Mouse (Mus musculus) adrenal gland, postnatal 10 days (tissue): ENCODE results near the gene Tagln2. TPM values are rescaled to one million over a fixed set of nuclear protein-coding genes. Genes with fewer than 3 reads are reported as not detected.

Experiments
- DNase-seq: peaks from one replicate; pipeline ENCODE4 v3.0.0; 2021; ENCODE audit warnings: mixed read lengths
- total RNA-seq, 2 experiments: library from RNA; stranded (reverse); gene quantifications; 2 replicates each; pipeline ENCODE4 v1.2.3; 2021

The Tagln2 gene
- total RNA-seq, 2 experiments from 2014 or later, result 120 to 138 TPM

DNA sequence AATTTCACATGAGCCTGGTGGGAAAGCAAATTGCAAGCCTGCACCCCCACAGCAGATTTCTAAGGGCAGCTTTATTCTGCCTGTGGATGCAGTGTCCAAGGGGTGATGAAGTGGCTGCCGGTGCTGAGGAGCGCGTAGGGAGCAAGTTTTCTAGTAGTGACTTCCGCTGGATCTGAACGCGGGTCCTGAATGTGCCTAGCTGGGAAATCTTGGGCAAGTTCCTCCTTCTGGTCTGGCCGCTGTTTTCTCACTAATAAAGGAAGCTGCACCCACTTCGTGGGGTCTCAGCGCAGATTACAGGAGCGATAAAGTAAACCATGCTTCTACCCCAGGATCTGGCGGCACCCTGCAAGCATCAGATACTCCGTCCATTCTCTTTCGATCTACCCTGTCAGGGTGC lies 18.7 kb upstream of the Tagln2 start:
- DNase-seq, result no peak

DNA sequence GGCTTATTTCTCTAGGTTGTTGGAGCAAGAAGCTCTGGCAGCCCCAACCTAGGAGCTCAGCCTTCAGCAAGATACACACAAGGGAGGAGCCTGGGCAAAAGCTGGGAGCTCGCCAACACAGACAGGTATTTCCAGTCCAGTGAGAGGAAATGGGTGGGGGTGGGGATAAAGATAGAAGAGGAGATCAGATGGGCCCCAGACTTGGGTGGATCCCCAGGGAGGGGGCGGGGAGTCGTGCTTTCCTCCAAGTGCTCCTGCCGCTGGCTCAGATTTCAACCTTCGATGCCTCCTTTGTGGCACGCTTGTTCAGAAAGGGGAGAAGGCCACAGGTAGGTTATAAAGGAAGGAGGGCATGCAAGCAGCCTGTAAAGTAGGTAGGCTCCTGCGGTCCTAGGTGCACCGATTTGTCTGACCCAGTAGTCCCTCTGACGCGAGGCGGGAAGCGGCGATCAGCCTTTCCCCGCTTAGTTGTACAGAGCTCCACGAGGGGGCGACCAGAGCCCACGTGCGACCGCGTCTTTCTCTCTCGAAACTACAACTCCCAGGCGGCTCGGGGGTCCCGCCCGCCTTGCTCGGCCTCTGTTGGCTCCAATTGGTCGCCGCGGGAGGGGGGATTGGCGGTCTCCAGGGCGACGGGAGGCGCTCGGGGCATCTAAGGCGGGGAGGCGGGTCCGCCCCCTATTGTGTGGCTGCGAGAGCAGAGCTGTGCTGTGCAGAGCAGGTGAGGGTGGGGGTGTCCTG lies 18.1 kb upstream of the Tagln2 start, which contains the start of gene Igsf9:
TSS of gene Igsf9 (plus strand) at position 249 of the 741 bp plus-strand sequence.
- peak; percentile 87 for DNase-seq

DNA sequence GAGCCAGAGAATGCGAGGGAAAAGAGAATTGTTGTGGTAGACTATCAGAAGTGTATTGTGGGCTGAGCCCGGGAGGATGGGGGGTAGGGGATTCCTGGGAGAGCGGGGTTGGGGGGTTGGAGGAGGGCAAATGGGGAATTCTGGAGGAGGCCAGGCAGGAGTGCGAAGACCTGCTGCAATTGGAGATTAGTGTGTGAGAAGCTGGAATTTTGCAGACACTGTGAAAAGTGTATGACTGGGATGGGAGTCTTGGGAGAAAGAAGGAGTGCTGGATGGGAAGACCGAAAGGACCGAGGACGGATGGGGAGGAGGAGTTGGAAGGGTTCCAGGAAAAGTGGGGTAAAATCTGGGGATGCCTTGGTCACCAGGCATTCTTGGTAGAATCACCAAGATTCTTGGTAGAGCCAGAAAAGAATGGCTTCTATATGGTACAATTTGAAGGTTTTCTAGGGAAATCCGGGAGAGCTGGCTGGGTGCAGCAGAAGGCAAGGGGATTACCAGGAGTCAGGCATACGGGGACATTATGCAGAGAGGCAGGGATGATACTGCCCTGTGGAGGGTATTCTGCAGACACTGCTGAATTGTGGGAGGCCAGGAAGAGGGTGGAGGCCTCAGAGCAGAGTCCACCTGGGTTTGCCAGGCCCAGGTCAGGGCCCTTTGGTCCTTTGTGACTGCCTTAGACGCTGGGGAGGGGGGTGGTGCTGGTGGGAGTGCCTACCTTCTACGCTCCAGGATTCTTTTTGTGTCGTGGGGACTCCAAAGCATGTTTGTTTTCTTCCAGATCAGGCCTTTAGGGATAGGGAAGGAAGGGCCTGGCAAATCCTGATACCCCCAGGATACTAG lies 17.1 kb upstream of the Tagln2 start:
- no peak for DNase-seq

DNA sequence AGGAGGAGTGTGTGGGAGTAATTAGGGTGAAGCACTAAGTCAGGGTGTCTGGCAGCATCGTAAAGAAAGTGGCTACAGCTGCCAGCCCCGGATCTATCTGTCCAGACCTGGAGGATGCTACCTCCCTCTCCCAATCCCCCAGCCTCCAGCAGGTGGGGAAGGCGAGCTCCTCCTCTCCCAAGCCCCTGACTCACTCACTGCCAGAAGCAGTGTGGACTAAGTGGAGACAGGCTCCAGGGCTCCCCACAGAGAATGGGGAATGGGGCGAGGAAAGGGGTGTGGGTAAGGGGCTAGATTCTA lies 16.5 kb upstream of the Tagln2 start:
- no peak for DNase-seq

DNA sequence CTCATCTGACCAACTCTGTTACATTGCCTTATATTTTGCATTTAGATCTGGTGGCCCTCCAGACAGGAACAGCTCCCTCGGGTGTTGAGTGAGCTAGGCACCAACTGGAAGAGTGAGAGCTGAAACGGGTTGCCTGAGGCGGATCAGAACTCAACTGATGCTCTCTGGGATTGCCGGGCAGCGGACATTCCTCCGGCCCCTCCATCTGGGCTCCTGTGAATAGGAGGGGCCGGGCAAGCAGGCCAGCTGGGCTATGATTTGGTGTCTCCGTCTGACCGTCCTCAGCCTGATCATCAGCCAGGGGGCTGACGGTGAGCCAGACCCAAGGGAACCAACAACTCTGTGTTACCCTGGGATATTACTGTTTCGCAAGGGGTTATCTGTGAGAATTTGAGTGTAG lies 15.6 kb upstream of the Tagln2 start:
- no peak for DNase-seq

DNA sequence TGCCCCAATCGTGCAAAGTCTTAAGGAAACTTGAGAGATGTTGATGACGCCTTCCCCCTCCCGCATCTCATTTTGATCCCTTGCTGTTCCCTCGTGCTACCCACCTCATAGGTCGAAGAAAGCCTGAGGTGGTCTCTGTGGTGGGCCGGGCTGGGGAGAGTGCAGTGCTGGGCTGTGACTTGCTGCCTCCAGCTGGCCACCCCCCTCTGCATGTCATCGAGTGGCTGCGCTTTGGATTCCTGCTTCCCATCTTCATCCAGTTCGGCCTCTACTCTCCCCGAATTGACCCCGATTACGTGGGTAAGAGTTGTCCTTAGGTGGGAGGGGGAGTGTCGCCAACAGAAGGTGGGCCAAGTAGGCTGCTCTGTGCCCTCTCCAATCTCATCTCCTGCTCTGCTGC lies 15.2 kb upstream of the Tagln2 start:
- DNase-seq, result no peak

DNA sequence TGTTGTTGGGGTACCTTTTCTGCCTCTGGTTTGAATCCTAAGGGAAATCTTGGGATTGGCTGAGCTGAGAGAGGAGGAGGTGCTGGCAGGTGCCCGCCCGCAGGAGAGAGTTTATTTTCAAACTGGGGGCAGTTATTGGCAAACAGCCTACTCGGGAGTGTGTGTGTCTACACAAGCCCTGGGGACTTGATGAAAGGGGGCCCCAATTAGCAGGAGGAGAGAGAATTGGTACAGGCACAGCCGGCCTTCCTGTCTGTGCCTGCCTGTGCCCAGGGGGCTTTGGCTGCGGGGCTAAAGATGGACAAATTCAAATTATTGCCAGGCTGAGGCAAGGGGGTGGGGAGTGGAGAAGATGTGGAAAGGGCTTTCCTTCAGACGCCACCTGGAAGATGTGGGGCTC lies 14.0 kb upstream of the Tagln2 start:
- no peak for DNase-seq

DNA sequence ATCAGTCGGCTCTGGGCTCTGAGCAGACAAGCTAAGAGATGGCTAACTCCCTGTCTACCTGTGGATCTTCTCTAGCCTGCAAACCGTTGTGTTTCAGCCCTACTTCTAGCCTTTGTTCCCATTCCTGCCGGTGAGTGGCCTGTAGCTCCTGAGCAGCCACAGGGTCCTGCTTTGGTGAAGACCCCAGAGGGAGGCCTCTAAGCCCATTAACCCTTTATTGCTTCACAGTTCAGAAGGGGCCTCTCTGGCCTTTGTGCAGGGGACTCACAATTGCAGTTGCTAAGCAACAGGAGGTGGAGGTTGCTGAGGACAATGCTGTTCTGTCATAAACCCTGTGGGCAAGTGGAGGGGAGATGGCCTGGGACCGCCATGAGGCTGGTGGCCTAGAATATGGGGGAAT lies 13.6 kb upstream of the Tagln2 start:
- DNase-seq, result no peak

DNA sequence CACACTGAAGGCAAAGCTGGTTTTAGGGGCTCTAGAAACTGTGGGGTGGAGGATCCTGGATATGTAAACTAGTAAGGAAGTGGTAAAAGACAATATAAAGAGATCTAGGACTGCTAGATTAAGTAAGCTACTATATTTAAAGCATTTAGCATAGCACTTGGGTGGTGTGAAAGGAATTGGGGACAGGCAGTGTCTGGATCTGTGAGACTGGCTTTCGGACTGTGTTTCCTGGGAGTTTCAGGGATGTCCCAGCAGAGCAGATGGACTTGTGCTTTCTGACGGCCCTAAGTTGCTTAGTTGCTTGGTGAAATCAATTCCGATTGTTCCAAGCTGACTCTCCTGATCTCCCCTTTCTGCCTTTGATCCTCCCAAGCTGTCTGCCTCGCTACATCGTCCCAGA lies 13.2 kb upstream of the Tagln2 start:
- no peak for DNase-seq

DNA sequence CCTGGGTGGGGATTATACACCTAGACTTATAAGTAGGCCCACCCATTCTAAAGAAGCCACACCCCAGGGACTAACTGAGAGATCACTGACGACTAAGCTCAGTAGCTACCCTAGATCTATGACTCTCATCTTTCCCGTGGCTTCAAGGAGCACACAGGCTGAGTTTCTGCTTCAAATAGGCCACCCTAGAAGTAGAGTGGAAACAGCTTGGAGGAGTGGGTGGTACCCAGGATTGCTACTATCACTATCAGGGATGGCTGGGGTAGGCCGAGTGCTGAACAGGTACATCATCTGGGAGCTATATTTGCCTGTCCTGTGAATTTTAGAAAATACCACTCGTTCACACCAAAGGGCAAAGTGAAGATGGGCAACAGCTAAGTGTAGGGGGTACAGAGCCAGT lies 12.0 kb upstream of the Tagln2 start:
- no peak for DNase-seq

DNA sequence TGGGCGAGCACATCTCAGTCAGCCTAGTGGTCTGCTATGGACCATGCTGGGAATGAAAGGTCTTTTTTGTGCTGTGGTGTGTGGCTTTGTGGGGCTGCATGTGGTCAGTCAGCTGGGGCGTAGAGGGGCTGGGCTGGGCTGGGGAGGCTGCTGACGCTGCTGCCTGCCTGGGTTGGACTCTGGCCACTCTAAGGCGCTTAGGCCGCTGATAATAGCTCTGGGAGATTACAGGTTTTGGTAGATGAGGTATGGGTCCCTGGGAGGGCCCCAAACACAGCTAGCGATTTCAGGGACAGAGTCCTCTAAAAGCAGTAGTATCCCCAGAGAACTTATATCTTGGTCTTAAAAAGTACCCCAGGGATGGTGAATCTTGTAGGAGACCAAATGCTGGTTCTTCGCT lies 11.0 kb upstream of the Tagln2 start:
- DNase-seq, result no peak

DNA sequence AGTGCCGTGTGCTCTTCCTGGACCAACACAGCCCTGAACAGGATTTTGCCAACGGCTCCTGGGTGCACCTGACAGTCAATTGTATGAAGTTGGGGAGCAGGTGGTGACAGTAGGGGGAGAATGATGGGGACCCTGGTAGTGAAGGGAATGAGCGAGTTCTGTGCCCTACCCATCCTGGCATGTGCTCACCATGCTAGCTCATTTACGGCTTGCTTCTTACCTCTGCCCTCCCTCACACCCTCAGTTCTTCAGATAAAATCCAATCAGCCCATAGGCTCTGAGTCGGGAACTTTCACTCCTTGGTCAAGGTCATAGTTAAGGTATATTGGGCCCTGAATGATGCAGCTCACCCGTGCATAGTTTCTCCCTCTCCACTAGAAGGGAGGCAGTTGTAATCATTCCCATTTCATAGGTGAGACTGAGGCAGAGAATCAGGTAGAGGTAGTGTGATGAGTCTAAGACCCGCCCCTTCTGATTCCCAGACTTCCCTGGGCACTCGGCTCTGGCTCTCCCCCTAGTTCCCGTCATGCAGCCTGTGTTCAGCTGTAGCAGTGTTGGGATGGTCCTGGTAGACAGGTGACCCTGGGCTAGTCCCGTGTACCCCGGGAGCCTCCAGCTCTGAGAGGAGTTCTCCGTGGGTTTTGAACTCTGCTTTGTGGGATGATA lies 10.1 kb upstream of the Tagln2 start:
- DNase-seq, result no peak

DNA sequence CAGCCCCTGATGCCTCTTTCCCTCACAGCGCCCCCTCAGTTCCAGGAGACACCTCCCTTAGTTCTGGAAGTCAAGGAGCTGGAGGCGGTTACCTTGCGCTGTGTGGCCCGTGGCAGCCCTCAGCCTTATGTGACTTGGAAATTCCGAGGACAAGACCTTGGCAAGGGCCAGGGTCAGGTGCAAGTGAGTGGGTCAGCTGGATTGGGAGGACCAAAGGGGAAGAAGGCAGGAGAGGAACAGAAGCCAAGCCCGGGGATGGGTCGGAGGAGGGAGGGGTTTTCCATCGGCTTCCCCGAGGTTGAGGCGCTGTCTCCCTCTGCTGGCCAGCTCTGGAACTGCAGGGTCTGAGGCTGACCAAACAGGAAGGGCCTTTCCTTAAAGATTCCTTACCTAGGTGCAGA lies 9.6 kb upstream of the Tagln2 start:
- DNase-seq, result peak; percentile 95

DNA sequence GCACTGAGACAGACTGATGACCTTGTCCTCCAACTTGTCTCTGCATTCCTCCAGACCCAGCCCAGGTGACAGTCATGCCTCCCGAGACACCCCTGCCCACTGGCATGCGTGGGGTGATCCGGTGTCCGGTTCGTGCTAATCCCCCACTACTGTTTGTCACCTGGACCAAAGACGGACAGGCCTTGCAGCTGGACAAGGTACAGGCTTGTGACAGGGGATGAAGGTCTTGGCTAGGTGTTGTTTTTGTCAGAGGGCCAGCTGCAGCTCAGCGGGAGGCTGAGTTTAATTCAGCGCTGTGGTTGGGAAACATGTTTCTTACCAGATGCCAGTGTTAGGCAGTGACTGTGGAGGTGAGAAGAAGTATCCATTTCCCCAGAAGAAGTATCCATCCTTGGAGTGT lies 7.8 kb upstream of the Tagln2 start:
- DNase-seq, result no peak

DNA sequence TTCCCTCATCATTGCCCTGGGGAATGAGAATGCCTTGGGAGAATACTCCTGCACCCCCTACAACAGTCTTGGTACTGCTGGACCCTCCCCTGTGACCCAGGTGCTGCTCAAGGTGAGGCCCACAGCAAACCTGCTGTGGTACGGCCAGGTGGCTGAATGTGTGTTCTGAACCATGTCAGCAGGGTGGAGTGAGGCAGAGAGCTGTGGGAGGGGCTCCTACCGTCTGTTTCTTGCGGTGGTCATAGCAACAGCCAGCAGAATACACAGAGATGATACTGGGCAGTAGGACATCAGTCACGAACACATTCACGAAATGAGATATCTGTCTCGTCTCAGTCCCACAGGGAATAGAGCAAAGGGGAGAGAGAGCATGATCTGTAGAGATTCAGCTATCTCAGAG lies 6.3 kb upstream of the Tagln2 start:
- DNase-seq, result no peak

DNA sequence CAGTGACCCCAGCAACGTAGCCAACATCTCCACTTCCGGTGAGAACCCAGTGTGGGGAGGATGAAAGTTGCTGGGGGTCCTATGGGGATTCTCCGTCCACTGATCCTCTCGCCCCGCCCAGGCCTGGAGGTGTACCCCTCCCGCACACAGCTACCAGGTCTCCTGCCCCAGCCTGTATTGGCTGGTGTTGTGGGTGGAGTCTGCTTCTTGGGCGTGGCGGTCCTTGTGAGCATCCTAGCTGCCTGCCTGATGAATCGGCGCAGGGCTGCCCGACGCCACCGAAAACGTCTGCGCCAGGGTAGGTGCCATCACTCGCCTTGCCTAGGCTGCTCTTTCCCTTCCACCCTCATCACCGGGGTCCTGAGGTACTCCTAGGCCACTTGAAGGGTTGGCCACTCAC lies 3.8 kb upstream of the Tagln2 start:
- no peak for DNase-seq

DNA sequence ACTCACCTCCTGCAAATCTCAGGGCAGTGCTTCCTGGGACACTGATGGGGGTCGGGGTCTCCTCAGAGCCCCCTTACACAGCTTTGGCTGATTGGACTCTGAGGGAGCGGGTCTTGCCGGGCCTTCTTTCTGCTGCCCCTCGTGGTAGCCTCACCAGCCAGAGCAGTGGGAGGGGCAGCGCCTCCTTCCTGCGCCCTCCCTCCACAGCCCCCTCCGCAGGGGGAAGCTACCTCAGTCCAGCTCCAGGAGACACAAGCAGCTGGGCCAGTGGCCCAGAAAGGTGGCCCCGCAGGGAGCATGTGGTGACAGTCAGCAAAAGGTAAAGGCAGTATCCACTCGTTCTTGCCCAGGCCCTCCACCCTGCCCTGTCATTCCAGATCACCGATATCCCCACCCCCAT lies 2.4 kb upstream of the Tagln2 start:
- no peak for DNase-seq

DNA sequence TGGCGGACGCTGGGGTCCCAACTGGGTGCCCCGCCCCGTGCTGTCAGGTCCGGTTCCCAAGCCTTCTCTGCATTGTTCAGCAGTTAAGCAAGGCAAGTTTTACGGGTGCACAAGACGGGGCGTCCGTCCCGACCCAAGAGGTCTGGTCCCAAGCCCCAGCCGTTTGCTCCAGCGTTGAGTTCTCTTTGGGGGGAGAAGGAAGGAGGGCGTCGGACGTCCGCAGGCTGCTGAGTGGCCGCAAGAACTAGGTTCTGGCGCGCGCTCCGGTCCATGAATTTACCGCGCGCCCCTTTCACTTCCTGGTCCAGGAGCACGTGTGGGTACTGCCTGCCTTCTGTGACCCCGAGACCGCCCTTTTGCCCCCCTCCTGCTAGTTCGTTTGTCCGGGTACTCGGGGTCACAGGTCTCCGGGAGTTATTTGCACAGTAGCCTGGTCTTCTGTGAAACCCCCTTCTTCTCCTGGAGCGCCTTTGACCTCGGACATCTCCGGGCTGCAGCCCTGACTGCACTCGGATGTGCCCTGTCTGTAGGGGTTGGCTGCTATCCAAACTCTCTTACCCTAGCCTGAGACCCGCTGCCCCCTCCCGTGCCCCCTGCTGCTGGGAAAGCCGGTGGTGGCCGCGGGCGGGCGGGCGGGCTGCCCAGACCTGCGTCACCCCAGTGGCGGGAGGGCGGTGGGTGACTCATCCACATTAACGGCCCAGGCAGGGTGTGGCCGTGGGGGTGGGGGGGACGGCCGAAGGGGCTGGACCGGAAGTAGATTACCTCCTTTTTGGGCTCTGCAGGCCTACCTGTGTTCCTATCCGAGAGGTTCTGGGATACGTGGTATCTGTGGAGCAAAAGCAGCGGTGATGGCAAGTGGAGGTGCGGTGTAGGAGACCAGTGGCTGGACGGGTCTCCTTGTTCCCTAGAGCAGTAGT lies 864 bp downstream of the Tagln2 start:
- DNase-seq, result peak; percentile 85

DNA sequence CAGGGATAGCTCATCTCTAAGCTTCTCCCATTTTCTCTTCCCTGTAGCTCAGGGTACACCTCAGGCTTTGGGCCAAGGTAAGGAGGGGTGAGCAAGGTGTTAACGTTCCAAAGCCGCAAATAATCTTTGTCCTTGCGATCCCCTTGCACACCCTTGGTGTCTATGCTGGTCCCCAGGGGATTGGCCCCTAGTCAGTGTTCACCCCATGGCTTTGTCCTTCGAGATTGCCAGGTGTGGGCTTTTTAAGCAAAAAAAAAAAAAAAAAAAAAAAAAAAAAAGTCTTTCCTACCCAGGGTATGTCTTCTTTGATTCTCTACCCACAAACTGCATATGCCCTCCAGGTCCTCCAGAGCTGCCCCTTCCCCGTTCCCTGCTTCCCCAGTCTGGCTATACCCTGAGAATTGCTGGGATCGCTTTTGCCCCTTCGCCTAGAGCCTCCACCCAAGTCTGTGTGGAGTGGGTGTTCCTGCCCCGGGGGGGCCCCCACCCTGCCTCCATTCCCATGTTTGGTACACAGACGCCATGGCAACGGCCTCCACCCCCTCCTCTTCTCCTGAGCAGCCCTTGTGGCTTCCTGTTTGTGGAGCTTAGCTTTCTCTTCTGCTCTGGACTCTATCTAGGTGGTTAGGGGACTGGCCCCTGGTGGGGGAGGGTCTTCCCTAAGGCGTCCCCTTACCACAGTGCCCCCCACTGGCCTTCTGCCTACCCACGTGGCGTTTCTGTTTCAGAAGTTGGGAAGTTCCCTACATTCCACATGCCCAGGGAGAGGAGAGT lies 1.7 kb downstream of the Tagln2 start:
- peak; percentile 68 for DNase-seq

DNA sequence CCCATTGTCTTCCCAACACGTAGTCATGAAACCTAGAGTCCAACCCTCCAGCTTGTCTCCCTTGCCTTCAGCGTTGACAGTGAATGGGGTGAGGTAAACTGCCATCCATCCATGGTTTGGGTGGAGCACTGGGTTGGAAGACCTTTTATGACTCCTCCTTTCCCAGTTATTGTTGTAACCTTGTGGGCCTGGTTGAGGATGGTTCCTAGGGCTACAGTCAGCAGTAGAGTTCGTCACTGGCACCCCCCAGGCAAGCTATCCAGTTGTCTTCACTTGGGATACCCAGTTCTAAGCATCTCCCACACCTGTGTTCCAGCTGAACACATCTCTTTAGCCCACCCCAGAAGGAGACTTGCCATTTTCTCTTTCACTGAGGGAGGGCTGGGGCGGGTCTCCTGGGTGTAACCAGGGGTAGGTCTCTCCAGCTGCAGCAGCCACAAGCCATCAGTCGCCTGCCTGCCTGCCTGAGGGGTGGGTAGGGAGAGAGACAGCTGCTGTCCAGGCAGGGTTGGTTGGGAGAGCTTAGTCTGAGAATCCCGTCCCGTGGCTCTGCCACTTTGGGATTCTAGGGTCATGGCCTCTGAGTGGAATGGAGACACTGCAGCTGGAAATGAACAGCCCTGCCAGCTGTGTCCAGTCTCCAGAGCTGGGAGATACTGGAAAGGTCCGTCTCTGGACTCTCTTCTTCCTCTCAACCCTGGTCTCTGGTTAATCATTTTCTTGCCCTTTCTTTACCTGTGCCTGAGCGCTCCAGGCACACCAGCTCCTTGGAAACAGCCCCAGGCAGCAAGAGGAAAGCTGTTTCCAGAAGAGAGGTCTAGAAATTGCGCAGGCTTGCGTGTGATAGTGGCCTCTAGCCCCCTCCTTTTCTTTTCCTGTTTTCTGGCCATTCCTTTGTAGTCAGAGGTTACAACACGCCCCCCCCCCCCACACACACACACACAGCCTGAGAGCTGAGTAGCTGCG lies 2.6 kb downstream of the Tagln2 start:
- DNase-seq, result no peak
